Mouse (Mus musculus): Measurements from ENCODE around the gene Slx1b. TPM values are rescaled to one million over a fixed set of nuclear protein-coding genes. Genes with fewer than 3 reads are reported as not detected.
"Not testable (repeated sequence)": the region's sequence is repeated elsewhere in the genome, so short reads cannot be mapped to it uniquely, and the experiment has no call there.

The Slx1b gene
- polyA plus RNA-seq, 1 experiment from 2014 or later, result 7.1 TPM

DNA sequence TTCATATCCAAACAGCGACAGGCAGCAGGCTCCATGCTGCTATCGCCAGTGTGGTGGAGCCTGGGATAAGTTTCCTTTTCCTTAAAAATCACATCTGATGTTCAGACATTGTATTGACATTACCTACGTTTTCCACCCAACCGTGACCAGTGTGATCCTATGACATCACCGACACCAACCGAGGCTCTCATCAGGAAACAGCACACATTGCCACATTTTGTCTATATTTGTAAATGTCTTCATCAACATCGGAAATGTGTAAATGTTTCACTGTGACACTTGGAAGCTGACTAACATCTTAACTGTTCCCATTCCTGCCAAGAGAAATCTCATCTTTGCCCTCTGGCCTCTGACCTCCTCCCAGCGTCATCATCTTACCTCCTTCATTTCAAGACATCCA is 40.5 kb upstream of the Slx1b start:
- Histone ChIP-seq H3K9me3 (replicated peaks; ENCODE audit: low read length) (no peaks in the 10 kb centered on the region), H3K27ac (no peak overlapping the region), H3K4me2 (ENCODE audit: low read length) (no peak overlapping the region), H3K9ac (ENCODE audit: low read depth, low read length) (no peak overlapping the region), H3K4me1 (replicated peaks; ENCODE audit: insufficient read depth, low read length) (no peaks in the 10 kb centered on the region), H3K4me3 (replicated peaks; ENCODE audit: low read depth, low read length) (no peak overlapping the region), H3K36me3 (ENCODE audit: insufficient read depth, low read length) (no peaks in the 10 kb centered on the region), H3K27me3 (ENCODE audit: insufficient read depth, low read length) (no peaks in the 10 kb centered on the region)
- ATAC-seq (replicated peaks; ENCODE audit: low FRiP score, low read depth) (no peak), DNase-seq (ENCODE audit: low spot score) (no peak)
- no peak for TF ChIP-seq CTCF (IDR thresholded peaks at IDR 0.05; ENCODE audit: low read depth)
- 76% methylated on average over 8 of the region's 8 CpGs for WGBS

DNA sequence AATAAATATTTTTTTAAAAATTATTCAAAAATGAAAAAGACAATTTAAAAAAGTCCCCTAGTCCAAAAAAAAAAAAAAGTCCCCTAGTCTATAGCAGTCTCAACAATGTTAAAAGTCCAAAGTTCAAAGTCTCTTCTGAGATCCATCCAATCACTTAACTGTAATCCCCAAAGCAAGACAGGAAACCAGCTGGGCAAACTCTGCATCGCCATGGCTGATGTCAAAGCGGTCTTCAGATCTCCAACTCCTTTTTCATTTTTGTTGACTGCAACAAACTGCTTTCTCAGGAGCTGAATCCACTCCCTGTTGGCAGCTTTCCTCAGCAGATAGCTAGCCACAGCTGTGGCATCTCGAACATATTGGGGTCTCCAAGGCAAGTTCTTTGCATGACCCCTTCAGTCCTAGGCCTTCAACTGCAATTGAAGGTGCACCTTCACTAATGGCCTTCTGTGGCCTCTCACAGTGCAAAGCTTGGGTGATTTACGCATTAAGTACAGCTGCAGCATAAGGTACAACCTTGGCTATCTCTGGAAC is 34.7 kb upstream of the Slx1b start:
- H3K4me3 ChIP-seq (replicated peaks; ENCODE audit: low read depth, low read length); DNase-seq (ENCODE audit: low spot score); H3K27me3 ChIP-seq (ENCODE audit: insufficient read depth, low read length); ATAC-seq (replicated peaks; ENCODE audit: low FRiP score, low read depth); H3K27ac ChIP-seq; H3K36me3 ChIP-seq (ENCODE audit: insufficient read depth, low read length); H3K9me3 ChIP-seq (replicated peaks; ENCODE audit: low read length); H3K9ac ChIP-seq (ENCODE audit: low read depth, low read length); H3K4me2 ChIP-seq (ENCODE audit: low read length); H3K4me1 ChIP-seq (replicated peaks; ENCODE audit: insufficient read depth, low read length): not testable (repeated sequence)
- WGBS, result 69% methylated on average over 4 of the region's 4 CpGs

DNA sequence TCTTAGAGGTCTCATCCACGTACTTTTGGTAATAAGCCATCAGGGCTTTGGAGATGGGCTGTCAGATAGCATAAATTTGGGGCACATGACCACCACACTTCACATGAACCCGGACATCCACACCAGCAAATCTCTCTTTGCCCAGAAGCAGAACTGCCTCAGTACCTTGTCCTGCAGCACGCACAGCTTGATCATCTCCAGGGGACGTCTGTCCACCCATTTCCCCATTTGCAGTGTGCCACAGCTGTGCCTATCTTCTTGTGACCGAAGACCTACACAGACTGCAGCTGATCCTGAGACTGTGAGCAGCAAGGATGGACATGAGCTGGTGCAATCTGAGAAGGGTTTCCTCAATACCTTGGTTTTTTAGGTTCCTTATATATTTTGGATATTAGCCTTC is 30.1 kb upstream of the Slx1b start:
- ATAC-seq (replicated peaks; ENCODE audit: low FRiP score, low read depth), result no peak

DNA sequence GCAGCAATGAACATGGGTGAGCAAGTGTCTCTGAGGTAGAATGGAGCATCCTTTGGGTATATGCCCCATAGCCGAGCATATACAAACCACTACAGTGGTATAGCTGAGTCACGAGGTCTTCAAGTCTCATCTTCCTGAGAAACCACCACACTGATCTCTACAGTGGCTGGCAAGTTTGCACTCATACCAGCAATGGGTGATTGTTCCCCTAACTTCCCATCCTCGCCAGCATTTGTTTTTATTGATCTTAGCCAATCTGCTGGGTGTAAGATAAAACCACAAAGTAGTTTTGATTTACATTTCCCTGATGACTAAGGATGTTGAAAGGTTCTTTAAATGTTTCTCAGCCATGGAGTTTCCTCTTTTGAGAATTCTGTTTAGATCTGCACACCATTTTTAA is 29.5 kb upstream of the Slx1b start:
- no peaks in the 10 kb centered on the region for H3K4me1 ChIP-seq (replicated peaks; ENCODE audit: insufficient read depth, low read length)
- H3K4me3 ChIP-seq (replicated peaks; ENCODE audit: low read depth, low read length), result no peak overlapping the region
- no peak for DNase-seq (ENCODE audit: low spot score)
- no peaks in the 10 kb centered on the region for H3K36me3 ChIP-seq (ENCODE audit: insufficient read depth, low read length)
- H3K9me3 ChIP-seq (replicated peaks; ENCODE audit: low read length), result no peaks in the 10 kb centered on the region
- ATAC-seq (replicated peaks; ENCODE audit: low FRiP score, low read depth), result no peak
- WGBS, result 80% methylated on average over 3 of the region's 3 CpGs
- no peak overlapping the region for H3K9ac ChIP-seq (ENCODE audit: low read depth, low read length)
- H3K4me2 ChIP-seq (ENCODE audit: low read length), result no peak overlapping the region
- H3K27me3 ChIP-seq (ENCODE audit: insufficient read depth, low read length), result no peaks in the 10 kb centered on the region
- TF ChIP-seq CTCF (IDR thresholded peaks at IDR 0.05; ENCODE audit: low read depth), result no peak
- H3K27ac ChIP-seq, result no peak overlapping the region

More for the DNA sequence above, 30.1 kb upstream of the Slx1b start:
- TF ChIP-seq CTCF (IDR thresholded peaks at IDR 0.05; ENCODE audit: low read depth), result no peak
- no peaks in the 10 kb centered on the region for H3K27me3 ChIP-seq (ENCODE audit: insufficient read depth, low read length)
- no peaks in the 10 kb centered on the region for H3K4me1 ChIP-seq (replicated peaks; ENCODE audit: insufficient read depth, low read length)
- H3K9me3 ChIP-seq (replicated peaks; ENCODE audit: low read length), result no peaks in the 10 kb centered on the region
- no peak overlapping the region for H3K9ac ChIP-seq (ENCODE audit: low read depth, low read length)
- H3K4me3 ChIP-seq (replicated peaks; ENCODE audit: low read depth, low read length), result no peak overlapping the region
- no peaks in the 10 kb centered on the region for H3K36me3 ChIP-seq (ENCODE audit: insufficient read depth, low read length)
- DNase-seq (ENCODE audit: low spot score), result no peak
- H3K27ac ChIP-seq, result no peak overlapping the region
- no peak overlapping the region for H3K4me2 ChIP-seq (ENCODE audit: low read length)
- WGBS, result 78% methylated on average over 5 of the region's 5 CpGs

DNA sequence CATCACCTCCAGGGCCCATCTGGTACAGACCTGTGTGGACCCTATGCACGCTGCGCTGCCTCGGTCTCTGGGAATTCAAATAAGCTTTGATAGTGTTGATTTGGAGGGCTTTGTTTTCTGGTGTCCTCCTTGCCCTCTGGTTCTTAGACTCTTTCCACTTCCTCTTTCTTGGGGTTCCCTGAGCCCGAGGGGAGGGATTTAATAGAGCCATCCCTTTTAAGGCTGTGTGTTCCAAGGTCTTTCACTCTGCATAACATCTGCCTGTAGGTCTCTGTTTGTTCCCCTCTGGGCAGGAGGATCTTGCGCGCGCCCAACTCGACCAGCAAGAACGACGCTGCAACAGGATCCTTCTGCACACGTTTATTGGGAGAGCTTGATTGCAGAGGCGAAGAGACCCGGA is 26.1 kb upstream of the Slx1b start:
- WGBS, result 96% methylated on average over 13 of the region's 13 CpGs
- DNase-seq (ENCODE audit: low spot score) (no peak), ATAC-seq (replicated peaks; ENCODE audit: low FRiP score, low read depth) (no peak)
- H3K27ac ChIP-seq, result no peak overlapping the region
- H3K4me2 ChIP-seq (ENCODE audit: low read length), result no peak overlapping the region
- no peaks in the 10 kb centered on the region for H3K27me3 ChIP-seq (ENCODE audit: insufficient read depth, low read length)
- H3K9ac ChIP-seq (ENCODE audit: low read depth, low read length), result no peak overlapping the region
- no peaks in the 10 kb centered on the region for H3K36me3 ChIP-seq (ENCODE audit: insufficient read depth, low read length)
- H3K4me1 ChIP-seq (replicated peaks; ENCODE audit: insufficient read depth, low read length), result no peaks in the 10 kb centered on the region
- H3K4me3 ChIP-seq (replicated peaks; ENCODE audit: low read depth, low read length), result no peak overlapping the region
- no peak for TF ChIP-seq CTCF (IDR thresholded peaks at IDR 0.05; ENCODE audit: low read depth)
- H3K9me3 ChIP-seq (replicated peaks; ENCODE audit: low read length), result no peaks in the 10 kb centered on the region

- no peak for ATAC-seq (replicated peaks; ENCODE audit: low FRiP score, low read depth)
- no peaks in the 10 kb centered on the region for H3K4me1 ChIP-seq (replicated peaks; ENCODE audit: insufficient read depth, low read length)
- H3K36me3 ChIP-seq (ENCODE audit: insufficient read depth, low read length), result no peaks in the 10 kb centered on the region
- H3K27me3 ChIP-seq (ENCODE audit: insufficient read depth, low read length), result no peaks in the 10 kb centered on the region
- H3K4me3 ChIP-seq (replicated peaks; ENCODE audit: low read depth, low read length), result no peak overlapping the region
- no peak overlapping the region for H3K9ac ChIP-seq (ENCODE audit: low read depth, low read length)
- DNase-seq (ENCODE audit: low spot score), result no peak
- no peaks in the 10 kb centered on the region for H3K9me3 ChIP-seq (replicated peaks; ENCODE audit: low read length)
- no peak overlapping the region for H3K27ac ChIP-seq
- TF ChIP-seq CTCF (IDR thresholded peaks at IDR 0.05; ENCODE audit: low read depth), result peak; percentile 16; the same call in 1 of the 2 replicates
- 95% methylated on average over 5 of the region's 5 CpGs for WGBS
- H3K4me2 ChIP-seq (ENCODE audit: low read length), result no peak overlapping the region
These were observed 23.3 kb upstream of the Slx1b start for GRCm38 (mm10) chr7:126718787-126719337.

DNA sequence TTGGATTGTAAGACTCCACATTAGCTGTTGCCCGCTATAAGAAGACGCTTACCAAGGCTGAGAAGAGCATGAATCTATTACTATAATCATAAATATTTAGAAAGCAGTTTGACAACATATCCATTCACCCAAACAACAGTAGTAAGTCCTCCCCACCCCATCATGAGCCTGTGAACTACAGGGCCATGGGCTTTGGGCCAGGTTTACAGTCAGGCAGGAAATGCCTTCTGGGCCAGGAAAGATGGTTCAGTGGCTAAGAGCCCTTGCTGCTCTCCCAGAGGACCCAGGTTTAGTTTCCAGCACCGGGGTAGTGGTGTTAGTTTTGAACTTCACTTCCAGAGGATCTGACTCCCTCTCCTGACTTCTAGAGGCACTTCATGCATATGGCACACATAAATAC is 22.0 kb upstream of the Slx1b start:
- H3K4me1 ChIP-seq (replicated peaks; ENCODE audit: insufficient read depth, low read length), result no peaks in the 10 kb centered on the region
- no peak overlapping the region for H3K4me2 ChIP-seq (ENCODE audit: low read length)
- H3K36me3 ChIP-seq (ENCODE audit: insufficient read depth, low read length), result no peaks in the 10 kb centered on the region
- ATAC-seq (replicated peaks; ENCODE audit: low FRiP score, low read depth), result no peak
- WGBS, result 82% methylated on average over 3 of the region's 3 CpGs
- no peak for TF ChIP-seq CTCF (IDR thresholded peaks at IDR 0.05; ENCODE audit: low read depth)
- H3K4me3 ChIP-seq (replicated peaks; ENCODE audit: low read depth, low read length), result no peak overlapping the region
- H3K9ac ChIP-seq (ENCODE audit: low read depth, low read length), result no peak overlapping the region
- H3K27me3 ChIP-seq (ENCODE audit: insufficient read depth, low read length), result no peaks in the 10 kb centered on the region
- no peak overlapping the region for H3K27ac ChIP-seq
- no peaks in the 10 kb centered on the region for H3K9me3 ChIP-seq (replicated peaks; ENCODE audit: low read length)
- DNase-seq (ENCODE audit: low spot score), result no peak
